Mouse (Mus musculus): Measurements from ENCODE around the gene Aamp. TPM values are rescaled to one million over a fixed set of nuclear protein-coding genes. Genes with fewer than 3 reads are reported as not detected.

The Aamp gene
- polyA plus RNA-seq, 1 experiment, result 85.7 TPM

- H3K4me3 ChIP-seq (ENCODE audit: insufficient read depth, low read length), result no peak overlapping the region
- H3K4me1 ChIP-seq (ENCODE audit: control insufficient read depth, insufficient read depth, low read length), result peaks cover 13% of the 10 kb centered on the region
- TF ChIP-seq POLR2A (IDR thresholded peaks at IDR 0.05; ENCODE audit: low read depth, low read length), result no peak
- TF ChIP-seq CTCF (IDR thresholded peaks at IDR 0.05; ENCODE audit: borderline replicate concordance, insufficient read depth, low read length), result no peak
- peak overlapping the region; percentile 11; the same call in 1 of the 2 replicates for H3K27ac ChIP-seq (ENCODE audit: insufficient read depth, low read length)
Observed at GRCm38 (mm10) chr1:74240832-74241231, 43.7 kb downstream of the Aamp start.

GRCm38 (mm10) chr1:74240311-74240710 is 44.2 kb downstream of the Aamp start:
- H3K27ac ChIP-seq (ENCODE audit: insufficient read depth, low read length), result peak overlapping the region; percentile 11; the same call in 1 of the 2 replicates
- no peak for TF ChIP-seq CTCF (IDR thresholded peaks at IDR 0.05; ENCODE audit: borderline replicate concordance, insufficient read depth, low read length)
- no peak for TF ChIP-seq POLR2A (IDR thresholded peaks at IDR 0.05; ENCODE audit: low read depth, low read length)

GRCm38 (mm10) chr1:74239618-74240017 is 44.9 kb downstream of the Aamp start:
- no peak for TF ChIP-seq CTCF (IDR thresholded peaks at IDR 0.05; ENCODE audit: borderline replicate concordance, insufficient read depth, low read length)
- Histone ChIP-seq H3K4me1 (ENCODE audit: control insufficient read depth, insufficient read depth, low read length) (peaks cover 11% of the 10 kb centered on the region; the same call in 1 of the 2 replicates), H3K4me3 (ENCODE audit: insufficient read depth, low read length) (peak overlapping the region; percentile 15; the same call in 1 of the 2 replicates), H3K27ac (ENCODE audit: insufficient read depth, low read length) (0 out of 2 replicates have a peak overlapping the region, but pooled peaks have one; percentile 2)

More at GRCm38 (mm10) chr1:74240311-74240710, 44.2 kb downstream of the Aamp start:
- no peak overlapping the region for H3K4me3 ChIP-seq (ENCODE audit: insufficient read depth, low read length)
- H3K4me1 ChIP-seq (ENCODE audit: control insufficient read depth, insufficient read depth, low read length), result peaks cover 12% of the 10 kb centered on the region

GRCm38 (mm10) chr1:74239162-74239561 is 45.4 kb downstream of the Aamp start:
- TF ChIP-seq CTCF (IDR thresholded peaks at IDR 0.05; ENCODE audit: borderline replicate concordance, insufficient read depth, low read length) (no peak), POLR2A (IDR thresholded peaks at IDR 0.05; ENCODE audit: low read depth, low read length) (no peak)
- Histone ChIP-seq H3K4me3 (ENCODE audit: insufficient read depth, low read length) (peak overlapping the region; percentile 15), H3K4me1 (ENCODE audit: control insufficient read depth, insufficient read depth, low read length) (peaks cover 11% of the 10 kb centered on the region; the same call in 1 of the 2 replicates), H3K27ac (ENCODE audit: insufficient read depth, low read length) (0 out of 2 replicates have a peak overlapping the region, but pooled peaks have one; percentile 2)

GRCm38 (mm10) chr1:74238136-74238535 is 46.4 kb downstream of the Aamp start:
- peak overlapping the region; percentile 98 for H3K4me3 ChIP-seq (ENCODE audit: insufficient read depth, low read length)
- peaks cover 11% of the 10 kb centered on the region; the same call in 1 of the 2 replicates for H3K4me1 ChIP-seq (ENCODE audit: control insufficient read depth, insufficient read depth, low read length)
- TF ChIP-seq CTCF (IDR thresholded peaks at IDR 0.05; ENCODE audit: borderline replicate concordance, insufficient read depth, low read length) (no peak), POLR2A (IDR thresholded peaks at IDR 0.05; ENCODE audit: low read depth, low read length) (no peak)
- peak overlapping the region; percentile 77; the same call in 1 of the 2 replicates for H3K27ac ChIP-seq (ENCODE audit: insufficient read depth, low read length)

- Histone ChIP-seq H3K4me1 (ENCODE audit: control insufficient read depth, insufficient read depth, low read length) (peaks cover 11% of the 10 kb centered on the region; the same call in 1 of the 2 replicates), H3K27ac (ENCODE audit: insufficient read depth, low read length) (peak overlapping the region; percentile 77; the same call in 1 of the 2 replicates), H3K4me3 (ENCODE audit: insufficient read depth, low read length) (peak overlapping the region; percentile 98)
- TF ChIP-seq CTCF (IDR thresholded peaks at IDR 0.05; ENCODE audit: borderline replicate concordance, insufficient read depth, low read length) (no peak), POLR2A (IDR thresholded peaks at IDR 0.05; ENCODE audit: low read depth, low read length) (no peak)
Observed at GRCm38 (mm10) chr1:74237671-74238070, 46.9 kb downstream of the Aamp start.

GRCm38 (mm10) chr1:74236590-74237317 is 47.8 kb downstream of the Aamp start:
- Histone ChIP-seq H3K27ac (ENCODE audit: insufficient read depth, low read length) (peak overlapping the region; percentile 77), H3K4me1 (ENCODE audit: control insufficient read depth, insufficient read depth, low read length) (peaks cover 11% of the 10 kb centered on the region; the same call in 1 of the 2 replicates), H3K4me3 (ENCODE audit: insufficient read depth, low read length) (peak overlapping the region; percentile 98)
- TF ChIP-seq POLR2A (IDR thresholded peaks at IDR 0.05; ENCODE audit: low read depth, low read length), result no peak; the same call in 1 of the 2 replicates
- TF ChIP-seq CTCF (IDR thresholded peaks at IDR 0.05; ENCODE audit: borderline replicate concordance, insufficient read depth, low read length), result no peak

- peak within 1 kb of the TSS; percentile 98 for H3K4me3 ChIP-seq (ENCODE audit: insufficient read depth, low read length)
- peaks cover 9% of the 10 kb centered on the region; the same call in 1 of the 2 replicates for H3K4me1 ChIP-seq (ENCODE audit: control insufficient read depth, insufficient read depth, low read length)
- TF ChIP-seq CTCF (IDR thresholded peaks at IDR 0.05; ENCODE audit: borderline replicate concordance, insufficient read depth, low read length), result no peak
- TF ChIP-seq POLR2A (IDR thresholded peaks at IDR 0.05; ENCODE audit: low read depth, low read length), result peak; percentile 95
- H3K27ac ChIP-seq (ENCODE audit: insufficient read depth, low read length), result peak within 1 kb of the TSS; percentile 77
Observed at GRCm38 (mm10) chr1:74235938-74236589, 48.5 kb downstream of the Aamp start, which contains the start of gene Arpc2. Gene Arpc2 (plus strand): TSS chr1:74236084.

- TF ChIP-seq CTCF (IDR thresholded peaks at IDR 0.05; ENCODE audit: borderline replicate concordance, insufficient read depth, low read length), result no peak
- Histone ChIP-seq H3K4me3 (ENCODE audit: insufficient read depth, low read length) (no peak overlapping the region), H3K27ac (ENCODE audit: insufficient read depth, low read length) (no peak overlapping the region), H3K4me1 (ENCODE audit: control insufficient read depth, insufficient read depth, low read length) (no peaks in the 10 kb centered on the region)
Observed at GRCm38 (mm10) chr1:74230992-74231391, 53.5 kb downstream of the Aamp start.

Measured in embryonic fibroblast, embryonic 13.5 days (primary cell).